Mouse (Mus musculus): ENCODE measurements around the gene Slc12a8. TPM values are rescaled to one million over a fixed set of nuclear protein-coding genes. Genes with fewer than 3 reads are reported as not detected.
A peak's percentile ranks its signal among the peaks of the same experiment; 100 is the strongest.

Gene Slc12a8
- polyA plus RNA-seq, 1 experiment from 2014 or later, result 1.0 TPM

GRCm38 (mm10) chr16:33680271-33680670 is 163.1 kb downstream of the Slc12a8 start:
- no peak for ATAC-seq (replicated peaks; ENCODE audit: insufficient number of reproducible peaks, insufficient read depth, low FRiP score, low read depth)
- no peaks in the 10 kb centered on the region for H3K9me3 ChIP-seq (replicated peaks)
- H3K36me3 ChIP-seq, result no peaks in the 10 kb centered on the region
- H3K9ac ChIP-seq, result no peak overlapping the region
- peaks cover 34% of the 10 kb centered on the region for H3K4me1 ChIP-seq (replicated peaks)
- H3K27me3 ChIP-seq, result no peaks in the 10 kb centered on the region
- H3K27ac ChIP-seq, result peak overlapping the region; percentile 22
- 74% methylated on average over 7 of the region's 7 CpGs for WGBS
- no peak overlapping the region for H3K4me2 ChIP-seq
- no peak overlapping the region for H3K4me3 ChIP-seq

DNA sequence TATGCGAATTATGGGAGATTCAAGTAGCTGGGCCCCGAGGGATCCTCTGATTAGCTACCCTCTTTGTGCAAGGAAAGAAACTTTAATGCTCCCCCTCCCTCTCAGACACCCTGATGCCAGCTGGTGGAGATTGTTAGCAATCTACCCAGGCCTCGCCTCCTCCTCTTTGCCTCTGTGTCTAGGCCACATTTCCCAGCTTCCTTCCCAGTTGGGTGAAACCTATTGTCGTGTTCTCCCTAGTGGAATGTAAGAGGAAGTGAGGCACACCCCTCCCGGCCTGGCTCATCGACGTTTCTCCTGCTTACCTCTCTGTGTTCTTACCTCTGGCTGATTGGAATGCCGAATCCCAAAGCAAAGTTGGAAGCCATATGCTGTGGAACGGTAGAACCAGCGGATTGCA is 163.7 kb downstream of the Slc12a8 start:
- Histone ChIP-seq H3K27me3 (no peaks in the 10 kb centered on the region), H3K27ac (peak overlapping the region; percentile 22), H3K36me3 (no peaks in the 10 kb centered on the region), H3K4me1 (replicated peaks) (peaks cover 32% of the 10 kb centered on the region), H3K4me3 (no peak overlapping the region), H3K9ac (no peak overlapping the region), H3K9me3 (replicated peaks) (no peaks in the 10 kb centered on the region), H3K4me2 (no peak overlapping the region)
- WGBS, result 59% methylated on average over 10 of the region's 10 CpGs
- ATAC-seq (replicated peaks; ENCODE audit: insufficient number of reproducible peaks, insufficient read depth, low FRiP score, low read depth), result no peak

- no peak for ATAC-seq (replicated peaks; ENCODE audit: insufficient number of reproducible peaks, insufficient read depth, low FRiP score, low read depth)
- Histone ChIP-seq H3K4me2 (no peak overlapping the region), H3K9ac (no peak overlapping the region), H3K4me1 (replicated peaks) (peaks cover 32% of the 10 kb centered on the region), H3K9me3 (replicated peaks) (no peaks in the 10 kb centered on the region), H3K36me3 (no peaks in the 10 kb centered on the region), H3K4me3 (no peak overlapping the region), H3K27ac (no peak overlapping the region), H3K27me3 (no peaks in the 10 kb centered on the region)
These were observed 164.5 kb downstream of the Slc12a8 start for GRCm38 (mm10) chr16:33681661-33682060.

DNA sequence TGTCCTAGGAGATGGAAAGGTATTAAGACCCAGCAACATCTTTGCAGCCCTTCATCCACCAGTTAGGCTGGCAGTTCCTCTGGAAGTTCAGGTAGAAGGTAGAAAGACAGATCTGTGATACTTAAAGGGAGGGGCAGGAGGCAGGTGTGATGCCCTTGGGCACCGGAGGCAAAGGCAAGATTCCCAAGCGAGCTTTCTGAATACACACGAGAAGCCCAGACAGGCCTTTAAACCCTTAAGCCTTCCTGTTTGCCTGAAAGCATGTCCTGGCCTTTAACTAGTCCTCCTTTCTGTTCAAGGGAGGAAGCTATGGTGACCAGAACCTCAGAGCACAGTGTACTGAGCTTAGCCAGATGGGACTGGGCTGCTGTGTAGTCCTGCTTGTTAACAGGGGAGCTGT is 165.5 kb downstream of the Slc12a8 start:
- Histone ChIP-seq H3K4me2 (no peak overlapping the region), H3K27ac (no peak overlapping the region), H3K9me3 (replicated peaks) (no peaks in the 10 kb centered on the region), H3K36me3 (no peaks in the 10 kb centered on the region), H3K27me3 (no peaks in the 10 kb centered on the region), H3K4me3 (no peak overlapping the region), H3K9ac (no peak overlapping the region), H3K4me1 (replicated peaks) (peaks cover 33% of the 10 kb centered on the region)
- 80% methylated on average over 3 of the region's 3 CpGs for WGBS
- ATAC-seq (replicated peaks; ENCODE audit: insufficient number of reproducible peaks, insufficient read depth, low FRiP score, low read depth), result no peak

DNA sequence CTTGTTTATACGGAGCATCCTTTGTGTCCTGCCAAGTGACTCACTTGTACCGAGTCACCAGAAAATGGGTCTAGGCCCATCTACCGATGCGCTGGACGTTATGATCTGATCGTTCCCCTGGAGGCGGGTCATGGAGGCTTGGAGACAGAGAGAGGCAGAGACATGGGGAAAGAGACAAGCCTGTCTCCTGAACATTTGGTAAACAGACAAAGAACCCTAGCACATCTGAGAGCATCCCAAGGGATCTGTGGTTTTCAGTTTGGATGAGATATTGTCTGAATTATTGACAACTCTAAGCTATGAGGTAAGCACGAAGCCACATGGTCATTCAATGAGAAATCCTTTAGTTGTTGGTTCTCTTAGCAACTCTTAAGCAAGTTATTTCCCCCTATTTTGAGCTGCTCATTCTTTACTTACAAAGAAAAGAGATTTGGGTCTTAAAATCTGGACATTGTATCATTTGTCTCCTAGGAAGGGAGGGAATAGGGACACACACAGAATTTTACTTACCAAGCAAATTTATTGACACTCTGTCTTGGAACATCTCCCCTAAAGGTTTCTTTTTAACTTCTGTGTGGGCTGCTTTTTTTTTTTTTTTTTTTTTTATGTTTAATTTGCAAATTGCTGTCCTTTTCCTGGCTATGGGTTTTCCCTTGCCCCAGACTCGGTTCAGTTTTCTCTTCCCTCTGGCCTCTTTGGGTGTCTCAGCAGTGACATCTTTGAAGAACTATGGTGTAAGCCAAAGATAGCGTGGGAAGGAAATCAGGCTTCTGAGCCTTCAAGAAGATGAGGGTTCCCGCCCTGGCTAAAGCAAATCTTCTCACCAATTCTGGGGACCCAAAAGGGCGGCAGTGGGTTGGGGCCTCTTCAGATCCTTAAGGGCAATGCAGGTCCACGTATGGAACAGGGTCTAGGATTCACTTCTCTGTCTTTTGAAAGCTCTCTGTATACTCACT is 166.4 kb downstream of the Slc12a8 start:
- H3K27me3 ChIP-seq, result no peaks in the 10 kb centered on the region
- WGBS, result 65% methylated on average over 13 of the region's 13 CpGs
- no peaks in the 10 kb centered on the region for H3K9me3 ChIP-seq (replicated peaks)
- peak overlapping the region; percentile 90 for H3K27ac ChIP-seq
- no peaks in the 10 kb centered on the region for H3K36me3 ChIP-seq
- ATAC-seq (replicated peaks; ENCODE audit: insufficient number of reproducible peaks, insufficient read depth, low FRiP score, low read depth), result no peak
- peaks cover 41% of the 10 kb centered on the region for H3K4me1 ChIP-seq (replicated peaks)
- peak overlapping the region; percentile 85 for H3K4me3 ChIP-seq
- H3K4me2 ChIP-seq, result peak overlapping the region; percentile 74
- H3K9ac ChIP-seq, result peak overlapping the region; percentile 93

DNA sequence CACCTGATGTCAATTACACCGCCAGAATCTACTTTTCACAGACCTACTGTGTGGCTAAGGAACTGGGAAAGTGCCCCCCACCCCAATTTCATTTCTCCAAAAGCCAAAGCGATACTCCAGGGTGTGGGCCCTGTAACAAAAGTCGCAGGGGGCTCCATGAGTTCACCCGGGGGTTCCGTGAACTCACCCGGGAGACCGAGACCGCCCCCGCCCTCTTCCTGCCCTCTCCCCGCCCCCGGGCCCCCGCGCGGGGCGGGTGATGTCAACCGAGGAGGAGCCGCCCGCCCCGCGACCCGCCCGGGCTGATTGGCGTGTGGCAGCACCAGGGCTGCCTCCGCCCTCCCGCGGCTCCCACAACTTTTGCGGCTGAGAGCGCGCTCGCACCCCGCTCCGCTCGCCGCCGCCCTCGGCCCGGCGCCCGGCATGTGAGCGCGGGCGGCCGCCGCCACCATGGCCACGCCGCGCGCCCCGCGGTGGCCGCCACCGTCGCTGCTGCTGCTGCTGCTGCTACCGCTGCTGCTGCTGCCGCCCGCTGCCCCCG is 167.1 kb downstream of the Slc12a8 start, which contains the start of gene Heg1:
Gene Heg1, plus strand, starts transcription at position 209 of the 541 bp plus-strand sequence.
- Histone ChIP-seq H3K36me3 (no peaks in the 10 kb centered on the region), H3K27me3 (no peaks in the 10 kb centered on the region), H3K27ac (peak within 1 kb of the TSS; percentile 90), H3K9me3 (replicated peaks) (no peaks in the 10 kb centered on the region), H3K9ac (peak within 1 kb of the TSS; percentile 93), H3K4me2 (peak within 1 kb of the TSS; percentile 74), H3K4me3 (peak within 1 kb of the TSS; percentile 85), H3K4me1 (replicated peaks) (peaks cover 43% of the 10 kb centered on the region)
- peak; percentile 84 for ATAC-seq (replicated peaks; ENCODE audit: insufficient number of reproducible peaks, insufficient read depth, low FRiP score, low read depth)
- under 1% methylated on average over 42 of the region's 57 CpGs for WGBS

GRCm38 (mm10) chr16:33684703-33685701 is 167.9 kb downstream of the Slc12a8 start:
- Histone ChIP-seq H3K9me3 (replicated peaks) (no peaks in the 10 kb centered on the region), H3K36me3 (no peaks in the 10 kb centered on the region), H3K9ac (peak overlapping the region; percentile 93), H3K27ac (peak overlapping the region; percentile 90), H3K4me2 (peak overlapping the region; percentile 74), H3K4me3 (peak overlapping the region; percentile 85), H3K27me3 (no peaks in the 10 kb centered on the region), H3K4me1 (replicated peaks) (peaks cover 51% of the 10 kb centered on the region)
- WGBS, result under 1% methylated on average over 46 of the region's 46 CpGs
- ATAC-seq (replicated peaks; ENCODE audit: insufficient number of reproducible peaks, insufficient read depth, low FRiP score, low read depth), result peak; percentile 21

- H3K9me3 ChIP-seq (replicated peaks), result no peaks in the 10 kb centered on the region
- peak overlapping the region; percentile 93 for H3K9ac ChIP-seq
- H3K4me1 ChIP-seq (replicated peaks), result peaks cover 56% of the 10 kb centered on the region
- peak overlapping the region; percentile 74 for H3K4me2 ChIP-seq
- peak overlapping the region; percentile 85 for H3K4me3 ChIP-seq
- no peaks in the 10 kb centered on the region for H3K27me3 ChIP-seq
- no peaks in the 10 kb centered on the region for H3K36me3 ChIP-seq
- peak overlapping the region; percentile 90; the same call in 1 of the 2 replicates for H3K27ac ChIP-seq
- 62% methylated on average over 1 of the region's 1 CpGs for WGBS
- no peak for ATAC-seq (replicated peaks; ENCODE audit: insufficient number of reproducible peaks, insufficient read depth, low FRiP score, low read depth)
These were observed 168.9 kb downstream of the Slc12a8 start for GRCm38 (mm10) chr16:33686056-33686455.

GRCm38 (mm10) chr16:33687724-33688123 is 170.6 kb downstream of the Slc12a8 start:
- Histone ChIP-seq H3K9ac (peak overlapping the region; percentile 93; the same call in 1 of the 2 replicates), H3K27ac (peak overlapping the region; percentile 10), H3K9me3 (replicated peaks) (no peaks in the 10 kb centered on the region), H3K4me2 (peak overlapping the region; percentile 74), H3K4me1 (replicated peaks) (peaks cover 68% of the 10 kb centered on the region), H3K36me3 (no peaks in the 10 kb centered on the region), H3K27me3 (no peaks in the 10 kb centered on the region), H3K4me3 (peak overlapping the region; percentile 85)
- no peak for ATAC-seq (replicated peaks; ENCODE audit: insufficient number of reproducible peaks, insufficient read depth, low FRiP score, low read depth)
- WGBS, result 47% methylated on average over 3 of the region's 3 CpGs

DNA sequence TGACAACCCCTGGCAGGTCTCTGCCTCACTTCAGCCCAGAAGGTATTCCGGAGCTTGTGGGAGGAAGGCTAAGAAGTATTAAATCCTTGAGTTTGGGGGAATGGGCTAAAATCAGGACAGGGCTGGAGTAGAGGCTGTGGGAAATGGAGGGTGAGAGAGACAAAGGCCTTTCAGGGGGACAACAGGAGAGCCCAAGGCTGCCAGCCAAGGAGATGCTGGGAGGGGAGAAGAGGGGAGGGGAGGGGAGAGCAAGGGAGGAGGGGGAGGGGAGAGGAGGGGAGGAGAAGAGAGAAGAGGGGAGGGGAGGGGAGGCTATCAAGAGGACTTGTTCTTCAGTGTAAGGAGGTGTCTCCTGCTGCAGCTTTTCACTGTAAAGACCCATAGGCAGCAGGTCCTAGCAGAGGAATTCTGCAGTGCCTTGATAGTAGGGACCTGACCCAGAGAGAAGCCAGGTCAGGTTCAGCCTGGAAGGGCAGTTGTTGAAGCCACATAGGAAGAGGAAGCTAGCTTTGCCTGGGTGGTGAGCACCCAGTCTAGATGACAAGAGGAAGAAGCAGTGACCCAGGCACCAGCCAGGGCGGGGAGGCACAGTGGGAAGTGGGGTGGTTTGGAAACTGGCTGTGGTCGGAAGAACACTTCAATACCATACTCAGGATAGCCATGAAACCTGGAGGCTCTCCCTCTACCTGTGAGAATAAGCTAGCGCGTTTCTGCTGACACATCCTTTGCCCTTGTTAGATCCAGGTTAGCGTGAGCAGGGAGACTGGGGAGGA is 174.0 kb downstream of the Slc12a8 start:
- Histone ChIP-seq H3K9me3 (replicated peaks) (no peaks in the 10 kb centered on the region), H3K36me3 (0 out of 2 replicates have a peak, but pooled peaks cover 8% of the 10 kb centered on the region), H3K4me3 (no peak overlapping the region), H3K4me1 (replicated peaks) (peaks cover 80% of the 10 kb centered on the region), H3K27me3 (no peaks in the 10 kb centered on the region), H3K4me2 (no peak overlapping the region), H3K27ac (no peak overlapping the region), H3K9ac (no peak overlapping the region)
- 78% methylated on average over 6 of the region's 6 CpGs for WGBS
- ATAC-seq (replicated peaks; ENCODE audit: insufficient number of reproducible peaks, insufficient read depth, low FRiP score, low read depth), result no peak

Data from heart, embryonic 15.5 days (tissue).